Mouse (Mus musculus) limb, embryonic 13.5 days (tissue): ENCODE results near the gene Rab8b. TPM values are rescaled to one million over a fixed set of nuclear protein-coding genes. Genes with fewer than 3 reads are reported as not detected.
"Not testable (repeated sequence)": the region's sequence is repeated elsewhere in the genome, so short reads cannot be mapped to it uniquely, and the experiment has no call there.

Source experiments
- ATAC-seq: fragments of 200-750 bp; cut with Nextera tagmentation; 2 replicates; pipeline ENCODE4 v1.8.0; 2017; ENCODE audit warnings: low read depth, moderate number of reproducible peaks, moderate TSS enrichment; ENCODE audit not compliant: low FRiP score
- H3K27ac ChIP-seq: fragments of 300-500 bp; sonication (generic); 2 replicates; pipeline ENCODE4 v1.5.1; 2015; ENCODE audit warnings: inconsistent platforms, mild to moderate bottlenecking, moderate library complexity
- H3K27me3 ChIP-seq: fragments of 300-500 bp; sonication (generic); 2 replicates; pipeline ENCODE4 v1.6.1; 2015; ENCODE audit warnings: mild to moderate bottlenecking, inconsistent platforms
- H3K36me3 ChIP-seq: fragments of 300-500 bp; sonication (generic); 2 replicates; pipeline ENCODE4 v1.6.1; 2015; ENCODE audit warnings: inconsistent platforms, mild to moderate bottlenecking, moderate library complexity
- H3K4me1 ChIP-seq: fragments of 300-500 bp; sonication (generic); 2 replicates; pipeline ENCODE4 v1.6.1; 2015; ENCODE audit warnings: inconsistent platforms
- H3K4me2 ChIP-seq: fragments of 300-500 bp; sonication (generic); replicated peaks from 2 replicates; pipeline ENCODE4 v1.6.1; 2015; ENCODE audit warnings: inconsistent platforms, mild to moderate bottlenecking, moderate library complexity
- H3K4me3 ChIP-seq: fragments of 300-500 bp; sonication (generic); 2 replicates; pipeline ENCODE4 v1.5.1; 2015; ENCODE audit warnings: moderate library complexity, mild to moderate bottlenecking, inconsistent platforms
- H3K9ac ChIP-seq: fragments of 300-500 bp; sonication (generic); 2 replicates; pipeline ENCODE4 v1.6.1; 2015; ENCODE audit warnings: mild to moderate bottlenecking, inconsistent platforms
- H3K9me3 ChIP-seq: fragments of 300-500 bp; sonication (generic); 2 replicates; pipeline ENCODE4 v1.6.1; 2016; ENCODE audit warnings: inconsistent platforms
- WGBS: fragments of 180-500 bp; shearing (Covaris S2); methylation state at CpG from one replicate; pipeline ENCODE4 v1.1.7; 2015; 5-methylcytosine and 5-hydroxymethylcytosine counted together
- polyA plus RNA-seq: library from polyadenylated mRNA; unstranded; fragments of >200 nt; fragmentation: Nextera tagmentation; extraction: Ambion mirVana; gene quantifications from 2 replicates; pipeline ENCODE4 v1.2.1, GENCODE M21; 2015

Gene Rab8b
- polyA plus RNA-seq, 1 experiment from 2014 or later = 18.4 TPM

- ATAC-seq = no peak
- Histone ChIP-seq H3K9ac (no peak overlapping the region), H3K4me3 (no peak overlapping the region), H3K4me1 (no peaks in the 10 kb centered on the region), H3K27me3 (no peaks in the 10 kb centered on the region), H3K9me3 (no peaks in the 10 kb centered on the region), H3K36me3 (no peaks in the 10 kb centered on the region), H3K4me2 (no peak overlapping the region), H3K27ac (no peak overlapping the region)
- 69% methylated on average over 5 of the region's 5 CpGs for WGBS
Measured at GRCm38 (mm10) chr9:66820996-66821395, 98.5 kb downstream of the Rab8b start.

DNA sequence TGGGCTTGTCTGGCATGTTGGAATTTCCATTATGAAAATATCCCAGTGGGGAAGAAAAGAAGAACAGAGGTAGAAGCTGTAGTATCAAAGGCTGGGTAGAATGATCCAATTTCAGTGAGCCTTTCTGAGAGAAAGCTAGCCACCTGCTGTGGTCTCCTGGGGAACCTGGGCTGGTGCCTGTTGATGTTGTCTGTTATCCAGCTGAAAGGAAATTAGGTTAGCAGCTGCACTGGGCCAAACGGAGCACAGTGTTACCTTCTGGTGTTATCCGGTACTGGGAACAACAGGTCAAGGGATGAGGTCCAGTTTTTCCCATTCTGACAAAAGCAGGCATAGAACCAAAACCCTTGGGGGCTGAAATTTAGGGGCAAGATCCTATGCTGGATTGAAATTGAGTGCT lies 106.1 kb downstream of the Rab8b start:
- H3K4me3 ChIP-seq = no peak overlapping the region
- peaks cover 16% of the 10 kb centered on the region for H3K4me1 ChIP-seq
- no peaks in the 10 kb centered on the region for H3K9me3 ChIP-seq
- H3K27me3 ChIP-seq = no peaks in the 10 kb centered on the region
- 8% methylated on average over 2 of the region's 2 CpGs for WGBS
- ATAC-seq = no peak
- H3K4me2 ChIP-seq = no peak overlapping the region
- H3K27ac ChIP-seq = no peak overlapping the region
- H3K36me3 ChIP-seq = no peaks in the 10 kb centered on the region
- no peak overlapping the region for H3K9ac ChIP-seq

- not testable (repeated sequence) for ATAC-seq, H3K36me3 ChIP-seq, H3K9me3 ChIP-seq, H3K27ac ChIP-seq
- peaks cover 25% of the 10 kb centered on the region for H3K27me3 ChIP-seq
- peak overlapping the region; percentile 39 for H3K4me3 ChIP-seq
- H3K4me2 ChIP-seq = peak overlapping the region; percentile 60
- 2% methylated on average over 31 of the region's 37 CpGs for WGBS
- peak overlapping the region; percentile 59; the same call in 1 of the 2 replicates for H3K9ac ChIP-seq
- H3K4me1 ChIP-seq = peaks cover 12% of the 10 kb centered on the region; the same call in 1 of the 2 replicates
Measured at GRCm38 (mm10) chr9:66805951-66806350, 113.5 kb downstream of the Rab8b start.

GRCm38 (mm10) chr9:66801947-66802346 lies 117.5 kb downstream of the Rab8b start:
- 48% methylated on average over 12 of the region's 12 CpGs for WGBS
- Histone ChIP-seq H3K9me3 (no peaks in the 10 kb centered on the region), H3K27me3 (peaks cover 22% of the 10 kb centered on the region), H3K27ac (no peak overlapping the region), H3K4me1 (peaks cover 10% of the 10 kb centered on the region; the same call in 1 of the 2 replicates), H3K4me2 (no peak overlapping the region; the same call in 1 of the 2 replicates), H3K4me3 (no peak overlapping the region), H3K9ac (no peak overlapping the region), H3K36me3 (no peaks in the 10 kb centered on the region)
- ATAC-seq = no peak

DNA sequence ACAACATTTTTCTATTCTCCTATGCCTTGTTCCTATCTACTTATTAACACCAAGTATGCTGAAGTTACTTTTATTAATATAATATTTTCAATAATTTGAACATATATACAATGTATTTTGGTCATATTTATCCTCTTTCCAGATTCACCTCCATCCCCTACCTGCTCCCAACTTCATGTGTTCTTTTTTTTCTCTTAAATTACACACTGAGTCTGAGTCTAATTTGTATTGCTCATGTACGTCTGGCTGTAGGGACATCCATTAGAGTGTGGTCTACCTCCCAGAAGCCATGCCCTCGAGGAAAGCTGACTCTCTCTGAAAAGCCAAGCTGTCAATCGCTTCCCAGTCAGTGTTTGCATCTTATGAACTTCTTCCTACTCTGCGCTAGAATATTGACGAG lies 122.7 kb downstream of the Rab8b start, which contains the start of gene Gm10647:
Gene Gm10647, plus strand, starts transcription at position 301 of the 400 bp plus-strand sequence.
- Histone ChIP-seq H3K9me3 (no peaks in the 10 kb centered on the region), H3K4me1 (peaks cover 14% of the 10 kb centered on the region), H3K4me2 (peak within 1 kb of the TSS; percentile 86), H3K27ac (peak within 1 kb of the TSS; percentile 34; the same call in 1 of the 2 replicates), H3K27me3 (0 out of 2 replicates have a peak, but pooled peaks cover 3% of the 10 kb centered on the region), H3K36me3 (no peaks in the 10 kb centered on the region), H3K4me3 (peak within 1 kb of the TSS; percentile 69), H3K9ac (peak within 1 kb of the TSS; percentile 80)
- 63% methylated on average over 5 of the region's 5 CpGs for WGBS
- no peak for ATAC-seq

- Histone ChIP-seq H3K27me3 (no peaks in the 10 kb centered on the region), H3K4me1 (peaks cover 12% of the 10 kb centered on the region), H3K27ac (peak within 1 kb of the TSS; percentile 87), H3K36me3 (no peaks in the 10 kb centered on the region), H3K9me3 (no peaks in the 10 kb centered on the region), H3K4me3 (peak within 1 kb of the TSS; percentile 69), H3K4me2 (peak within 1 kb of the TSS; percentile 86), H3K9ac (peak within 1 kb of the TSS; percentile 80)
- WGBS = under 1% methylated on average over 42 of the region's 42 CpGs
- ATAC-seq = peak; percentile 98
Measured at GRCm38 (mm10) chr9:66795464-66796324, 123.8 kb downstream of the Rab8b start, which contains the start of gene Aph1b. Aph1b (minus strand) TSS chr9:66795490.

- ATAC-seq = peak; percentile 22; the same call in 1 of the 2 replicates
- Histone ChIP-seq H3K4me1 (peaks cover 12% of the 10 kb centered on the region), H3K9ac (peak overlapping the region; percentile 80), H3K9me3 (no peaks in the 10 kb centered on the region), H3K27ac (peak overlapping the region; percentile 59; the same call in 1 of the 2 replicates), H3K4me3 (peak overlapping the region; percentile 69), H3K36me3 (peaks cover 6% of the 10 kb centered on the region; the same call in 1 of the 2 replicates), H3K4me2 (peak overlapping the region; percentile 86), H3K27me3 (no peaks in the 10 kb centered on the region)
- WGBS = 2% methylated on average over 43 of the region's 43 CpGs
Measured at GRCm38 (mm10) chr9:66794629-66795463, 124.6 kb downstream of the Rab8b start.

Other genes with a start within 250 kb of the Rab8b start
- 17.6 and 21.9 TPM in 2 replicates for gene Car12, start 206.0 kb downstream of the Rab8b start, polyA plus RNA-seq
- gene Aph1b, start 124.2 kb downstream of the Rab8b start, polyA plus RNA-seq = 10.7 and 10.8 TPM in 2 replicates
- gene Gm10647, start 122.6 kb downstream of the Rab8b start, polyA plus RNA-seq = 0.98 and 1.1 TPM in 2 replicates
- 4.2 and 5.1 TPM in 2 replicates for gene Aph1c, start 85.0 kb downstream of the Rab8b start, polyA plus RNA-seq
- 626 and 654 TPM in 2 replicates for gene Rps27l, start 26.4 kb upstream of the Rab8b start, polyA plus RNA-seq
- gene Lactb, start 55.8 kb upstream of the Rab8b start, polyA plus RNA-seq = 7.5 and 7.8 TPM in 2 replicates
- 775 and 786 TPM in 2 replicates for gene Tpm1, start 129.7 kb upstream of the Rab8b start, polyA plus RNA-seq